Mouse (Mus musculus): ENCODE results near the gene Matn3.

DNA sequence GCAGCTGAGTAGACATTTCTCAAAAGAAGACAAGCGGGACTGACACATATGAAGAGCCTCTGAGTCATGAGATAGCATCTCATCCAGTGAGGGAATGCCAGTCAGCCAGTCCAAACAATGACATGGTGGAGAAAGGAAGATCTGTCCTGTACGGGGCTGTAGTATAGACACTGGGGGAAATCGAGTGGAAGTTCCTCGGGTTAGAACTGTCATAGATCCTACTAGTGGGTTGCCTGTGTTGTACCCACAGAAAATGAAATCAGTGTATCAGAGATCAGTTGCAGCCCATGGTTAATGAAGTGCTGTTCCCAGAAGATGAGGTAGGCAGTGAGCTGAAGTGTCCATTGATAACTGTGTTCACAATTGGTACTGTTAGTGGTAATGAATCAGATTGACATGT, 19.0 kb upstream of the Matn3 start:
- TF ChIP-seq CTCF (conservative IDR thresholded peaks at IDR 0.05; ENCODE audit: insufficient read depth, insufficient read length, low read depth, low read length) (no peak), POLR2A (IDR thresholded peaks at IDR 0.05; ENCODE audit: low read depth, low read length) (no peak)
